Mouse (Mus musculus) heart, embryonic 15.5 days (tissue): ENCODE results near the gene A830005F24Rik. TPM values are rescaled to one million over a fixed set of nuclear protein-coding genes. Genes with fewer than 3 reads are reported as not detected.

Experiments
- ATAC-seq: fragments of 200-750 bp; cut with Nextera tagmentation; replicated peaks from 2 replicates; pipeline ENCODE4 v1.8.0; 2017; ENCODE audit warnings: low read depth, moderate TSS enrichment; ENCODE audit not compliant: insufficient number of reproducible peaks, insufficient read depth, low FRiP score
- H3K27ac ChIP-seq: fragments of 300-500 bp; sonication (generic); 2 replicates; pipeline ENCODE4 v1.5.1; 2015; ENCODE audit warnings: mild to moderate bottlenecking, inconsistent platforms
- H3K27me3 ChIP-seq: fragments of 300-500 bp; sonication (generic); 2 replicates; pipeline ENCODE4 v1.6.1; 2015; ENCODE audit warnings: inconsistent platforms
- H3K36me3 ChIP-seq: fragments of 300-500 bp; sonication (generic); 2 replicates; pipeline ENCODE4 v1.6.1; 2015; ENCODE audit warnings: mild to moderate bottlenecking, inconsistent platforms
- H3K4me1 ChIP-seq: fragments of 300-500 bp; sonication (generic); replicated peaks from 2 replicates; pipeline ENCODE4 v1.6.1; 2015; ENCODE audit warnings: inconsistent platforms
- H3K4me2 ChIP-seq: fragments of 300-500 bp; sonication (generic); 2 replicates; pipeline ENCODE4 v1.6.1; 2015; ENCODE audit warnings: inconsistent platforms, mild to moderate bottlenecking, moderate library complexity
- H3K4me3 ChIP-seq: fragments of 300-500 bp; sonication (generic); 2 replicates; pipeline ENCODE4 v1.5.1; 2015; ENCODE audit warnings: mild to moderate bottlenecking, inconsistent platforms
- H3K9ac ChIP-seq: fragments of 300-500 bp; sonication (generic); 2 replicates; pipeline ENCODE4 v1.6.1; 2015; ENCODE audit warnings: mild to moderate bottlenecking, inconsistent platforms
- H3K9me3 ChIP-seq: fragments of 300-500 bp; sonication (generic); replicated peaks from 2 replicates; pipeline ENCODE4 v1.6.1; 2016; ENCODE audit warnings: inconsistent platforms
- WGBS: fragments of 180-500 bp; shearing (Covaris S2); methylation state at CpG from one replicate; pipeline ENCODE4 v1.1.7; 2015; ENCODE audit warnings: mixed read lengths; 5-methylcytosine and 5-hydroxymethylcytosine counted together
- polyA plus RNA-seq: library from polyadenylated mRNA; unstranded; fragments of >200 nt; fragmentation: Nextera tagmentation; extraction: Ambion mirVana; gene quantifications from 2 replicates; pipeline ENCODE4 v1.2.1, GENCODE M21; 2015

The A830005F24Rik gene
- 0.49 and 0.61 TPM in 2 replicates for polyA plus RNA-seq

GRCm38 (mm10) chr13:48513003-48513929, at the start of gene A830005F24Rik, which contains the start of gene Zfp169:
Gene A830005F24Rik (plus strand): TSS chr13:48513570.
Gene Zfp169 (minus strand): TSS chr13:48513451.
- Histone ChIP-seq H3K4me3 (peak within 1 kb of the TSS; percentile 73), H3K9me3 (no peaks in the 10 kb centered on the region), H3K27me3 (no peaks in the 10 kb centered on the region), H3K4me1 (peaks cover 7% of the 10 kb centered on the region), H3K9ac (peak within 1 kb of the TSS; percentile 77), H3K36me3 (no peaks in the 10 kb centered on the region), H3K27ac (peak within 1 kb of the TSS; percentile 33), H3K4me2 (peak within 1 kb of the TSS; percentile 93)
- 3% methylated on average over 34 of the region's 34 CpGs for WGBS
- ATAC-seq: peak; percentile 95

- WGBS: 15% methylated on average over 4 of the region's 4 CpGs
- no peaks in the 10 kb centered on the region for H3K4me1 ChIP-seq
- no peak for ATAC-seq
Observed at GRCm38 (mm10) chr13:48464170-48464569, 49.2 kb upstream of the A830005F24Rik start.

GRCm38 (mm10) chr13:48466186-48466585, 47.2 kb upstream of the A830005F24Rik start:
- 61% methylated on average over 10 of the region's 10 CpGs for WGBS
- Histone ChIP-seq H3K4me1 (no peaks in the 10 kb centered on the region), H3K4me2 (no peak overlapping the region), H3K27me3 (peaks cover 12% of the 10 kb centered on the region; the same call in 1 of the 2 replicates), H3K36me3 (no peaks in the 10 kb centered on the region), H3K9ac (no peak overlapping the region), H3K4me3 (no peak overlapping the region), H3K27ac (no peak overlapping the region), H3K9me3 (no peaks in the 10 kb centered on the region)
- ATAC-seq: no peak

More at GRCm38 (mm10) chr13:48464170-48464569, 49.2 kb upstream of the A830005F24Rik start:
- Histone ChIP-seq H3K27me3 (peaks cover 12% of the 10 kb centered on the region; the same call in 1 of the 2 replicates), H3K4me3 (no peak overlapping the region), H3K9me3 (no peaks in the 10 kb centered on the region), H3K36me3 (no peaks in the 10 kb centered on the region), H3K27ac (no peak overlapping the region), H3K4me2 (no peak overlapping the region), H3K9ac (no peak overlapping the region)

GRCm38 (mm10) chr13:48468656-48469180, 44.7 kb upstream of the A830005F24Rik start:
- WGBS: 59% methylated on average over 15 of the region's 15 CpGs
- no peak overlapping the region for H3K4me2 ChIP-seq
- H3K27ac ChIP-seq: no peak overlapping the region
- no peak overlapping the region for H3K9ac ChIP-seq
- H3K4me3 ChIP-seq: no peak overlapping the region
- H3K9me3 ChIP-seq: no peaks in the 10 kb centered on the region
- no peaks in the 10 kb centered on the region for H3K36me3 ChIP-seq
- peaks cover 12% of the 10 kb centered on the region; the same call in 1 of the 2 replicates for H3K27me3 ChIP-seq
- no peaks in the 10 kb centered on the region for H3K4me1 ChIP-seq
- ATAC-seq: no peak

GRCm38 (mm10) chr13:48483606-48484005, 29.8 kb upstream of the A830005F24Rik start:
- H3K4me1 ChIP-seq: no peaks in the 10 kb centered on the region
- no peak overlapping the region for H3K9ac ChIP-seq
- H3K4me3 ChIP-seq: no peak overlapping the region
- no peak overlapping the region for H3K4me2 ChIP-seq
- no peaks in the 10 kb centered on the region for H3K27me3 ChIP-seq
- no peaks in the 10 kb centered on the region for H3K36me3 ChIP-seq
- 87% methylated on average over 4 of the region's 4 CpGs for WGBS
- H3K27ac ChIP-seq: no peak overlapping the region
- no peak for ATAC-seq
- no peaks in the 10 kb centered on the region for H3K9me3 ChIP-seq

- Histone ChIP-seq H3K27me3 (no peaks in the 10 kb centered on the region), H3K4me1 (peaks cover 16% of the 10 kb centered on the region), H3K27ac (no peak overlapping the region), H3K9me3 (no peaks in the 10 kb centered on the region), H3K4me3 (no peak overlapping the region), H3K4me2 (no peak overlapping the region), H3K36me3 (peaks cover 33% of the 10 kb centered on the region), H3K9ac (no peak overlapping the region)
- WGBS: 85% methylated on average over 35 of the region's 35 CpGs
- no peak for ATAC-seq
Observed at GRCm38 (mm10) chr13:48490396-48491182, 22.8 kb upstream of the A830005F24Rik start.

- 35% methylated on average over 4 of the region's 5 CpGs for WGBS
- Histone ChIP-seq H3K36me3 (peaks cover 37% of the 10 kb centered on the region), H3K27ac (peak overlapping the region; percentile 68), H3K4me2 (no peak overlapping the region), H3K9ac (no peak overlapping the region), H3K27me3 (no peaks in the 10 kb centered on the region), H3K9me3 (no peaks in the 10 kb centered on the region), H3K4me3 (no peak overlapping the region), H3K4me1 (peaks cover 19% of the 10 kb centered on the region)
- ATAC-seq: peak; percentile 78
Observed at GRCm38 (mm10) chr13:48493183-48493582, 20.2 kb upstream of the A830005F24Rik start.

- Histone ChIP-seq H3K4me3 (no peak overlapping the region), H3K4me1 (peaks cover 15% of the 10 kb centered on the region), H3K9ac (no peak overlapping the region), H3K9me3 (no peaks in the 10 kb centered on the region), H3K27me3 (no peaks in the 10 kb centered on the region), H3K27ac (no peak overlapping the region), H3K36me3 (peaks cover 14% of the 10 kb centered on the region), H3K4me2 (no peak overlapping the region)
- 36% methylated on average over 15 of the region's 15 CpGs for WGBS
- ATAC-seq: 0 out of 2 replicates have a peak, but pooled peaks have one; percentile 60
Observed at GRCm38 (mm10) chr13:48497693-48498221, 15.6 kb upstream of the A830005F24Rik start.

GRCm38 (mm10) chr13:48498676-48499075, 14.7 kb upstream of the A830005F24Rik start:
- H3K36me3 ChIP-seq: peaks cover 23% of the 10 kb centered on the region
- H3K27me3 ChIP-seq: no peaks in the 10 kb centered on the region
- H3K4me1 ChIP-seq: peaks cover 9% of the 10 kb centered on the region
- 60% methylated on average over 4 of the region's 4 CpGs for WGBS
- no peaks in the 10 kb centered on the region; the same call in 1 of the 2 replicates for H3K9me3 ChIP-seq
- ATAC-seq: no peak
- no peak overlapping the region for H3K4me3 ChIP-seq
- no peak overlapping the region; the same call in 1 of the 2 replicates for H3K27ac ChIP-seq
- H3K4me2 ChIP-seq: no peak overlapping the region
- H3K9ac ChIP-seq: no peak overlapping the region

GRCm38 (mm10) chr13:48502422-48502821, 10.9 kb upstream of the A830005F24Rik start:
- Histone ChIP-seq H3K27me3 (no peaks in the 10 kb centered on the region), H3K9ac (no peak overlapping the region), H3K9me3 (no peaks in the 10 kb centered on the region; the same call in 1 of the 2 replicates), H3K4me2 (no peak overlapping the region), H3K4me1 (0 out of 2 replicates have a peak, but pooled peaks cover 7% of the 10 kb centered on the region), H3K4me3 (no peak overlapping the region), H3K36me3 (peaks cover 31% of the 10 kb centered on the region), H3K27ac (no peak overlapping the region)
- no peak for ATAC-seq
- 63% methylated on average over 5 of the region's 5 CpGs for WGBS
